Mouse (Mus musculus) cerebellum, postnatal 36 days (tissue): ENCODE results near the gene Drg1.
A peak's percentile ranks its signal among the peaks of the same experiment; 100 is the strongest.
"Not testable (repeated sequence)": the region's sequence is repeated elsewhere in the genome, so short reads cannot be mapped to it uniquely, and the experiment has no call there.

Experiments
- DNase-seq, 2 experiments: peaks; one replicate each; pipeline ENCODE4 v3.0.0; 2021 to 2022; ENCODE audit warnings: mixed read lengths in 2 of 2

Gene Drg1

DNA sequence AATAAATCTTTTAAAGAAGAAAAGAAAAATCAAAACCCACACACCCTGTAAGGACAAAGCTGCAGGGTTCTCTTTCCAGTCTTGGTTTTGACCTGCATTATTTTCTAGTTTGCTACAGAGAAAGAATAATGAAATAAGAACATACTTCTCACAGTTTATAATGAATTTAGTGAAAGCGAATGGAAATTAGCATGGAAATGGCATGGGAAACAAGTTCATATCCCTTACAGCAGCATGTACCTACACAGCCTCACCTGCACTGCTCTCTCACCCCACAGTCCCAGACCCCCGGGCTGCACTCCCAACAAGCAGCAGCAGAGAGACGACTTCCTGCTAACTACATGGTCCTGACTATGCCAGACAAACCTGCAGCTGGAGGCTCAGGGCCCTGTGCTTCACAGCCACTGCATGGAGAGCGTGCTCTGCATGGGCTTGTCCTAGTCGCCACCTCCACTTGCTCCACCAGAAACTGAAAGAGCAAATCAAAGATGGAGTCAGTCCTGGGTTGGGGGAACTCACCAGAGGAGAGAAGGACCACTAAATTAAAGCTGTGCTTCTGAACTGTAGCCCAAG is 100.9 kb downstream of the Drg1 start:
- DNase-seq, result not testable (repeated sequence)

- DNase-seq, result not testable (repeated sequence)
Observed at GRCm38 (mm10) chr11:3163661-3164060, 102.6 kb downstream of the Drg1 start.

DNA sequence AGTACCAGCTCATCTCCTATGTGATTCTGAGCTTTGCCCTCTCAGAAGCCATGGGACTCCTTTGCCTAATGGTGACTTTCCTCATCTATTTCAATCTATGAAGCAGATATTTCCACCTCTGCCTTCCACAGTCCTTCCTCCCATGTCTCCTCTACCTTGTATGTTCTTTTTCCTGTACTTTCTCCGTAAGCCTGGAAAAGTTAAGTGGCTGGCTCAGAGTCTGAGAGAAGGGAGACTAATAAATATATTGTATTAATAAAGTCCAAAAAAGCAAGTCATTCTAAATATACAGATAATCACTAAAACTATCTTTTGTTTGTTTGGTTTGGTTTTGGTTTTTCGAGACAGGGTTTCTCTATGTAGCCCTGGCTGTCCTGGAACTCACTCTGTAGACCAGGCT is 103.1 kb downstream of the Drg1 start:
- DNase-seq, result not testable (repeated sequence)

DNA sequence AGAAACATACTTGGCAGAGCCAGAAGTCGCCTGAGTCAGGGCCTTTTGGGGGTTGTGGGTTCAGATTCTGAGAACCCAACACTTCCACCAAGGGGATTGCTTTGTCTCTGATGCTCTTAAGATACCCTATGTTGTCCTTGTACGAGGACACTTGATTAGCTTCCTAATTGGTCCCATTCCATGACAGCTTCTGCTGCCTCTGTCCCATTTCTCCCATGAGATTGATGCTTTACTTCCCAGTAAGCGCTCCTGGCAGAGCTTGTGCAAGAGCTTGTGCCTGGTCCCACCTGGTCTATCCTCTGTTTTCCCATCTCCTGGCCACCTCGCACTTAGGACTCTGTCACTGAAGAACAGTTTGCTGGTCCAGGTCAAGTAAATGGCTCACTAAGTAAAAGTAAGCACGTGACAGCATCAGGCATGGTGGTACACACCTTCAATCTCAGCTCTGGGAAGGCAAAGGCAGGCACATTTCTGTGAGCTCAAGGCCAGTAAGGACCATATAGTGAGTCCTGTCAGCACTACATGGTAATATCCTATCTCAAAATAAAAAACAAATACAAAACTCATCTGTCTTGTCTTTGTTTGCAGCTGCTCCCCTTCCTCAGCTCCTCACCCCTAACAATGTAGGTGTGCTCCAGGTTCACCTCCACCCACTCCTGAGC is 103.8 kb downstream of the Drg1 start:
- peak; percentile 31 to 53 for DNase-seq

DNA sequence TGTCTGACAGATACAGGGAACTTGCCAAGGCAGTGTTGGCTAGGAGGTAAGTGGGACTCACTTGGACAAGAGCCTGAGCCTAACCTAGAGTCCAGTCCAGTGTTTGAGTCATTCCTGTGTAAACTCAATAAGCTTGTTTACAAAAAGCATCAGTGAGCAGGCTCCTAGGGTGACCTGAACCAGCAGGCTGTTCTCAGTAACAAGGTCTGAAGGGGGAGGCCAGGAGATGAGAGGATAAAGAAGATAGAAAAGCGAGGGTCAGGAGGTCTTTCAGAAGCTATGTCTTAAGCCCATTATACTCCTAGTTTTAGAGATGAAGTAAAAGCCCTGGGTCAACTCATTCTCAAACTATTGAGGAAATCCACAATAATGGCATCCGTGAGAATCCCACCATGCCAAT is 104.8 kb downstream of the Drg1 start:
- peak in 1 of 2 experiments; percentile 40 for DNase-seq

DNA sequence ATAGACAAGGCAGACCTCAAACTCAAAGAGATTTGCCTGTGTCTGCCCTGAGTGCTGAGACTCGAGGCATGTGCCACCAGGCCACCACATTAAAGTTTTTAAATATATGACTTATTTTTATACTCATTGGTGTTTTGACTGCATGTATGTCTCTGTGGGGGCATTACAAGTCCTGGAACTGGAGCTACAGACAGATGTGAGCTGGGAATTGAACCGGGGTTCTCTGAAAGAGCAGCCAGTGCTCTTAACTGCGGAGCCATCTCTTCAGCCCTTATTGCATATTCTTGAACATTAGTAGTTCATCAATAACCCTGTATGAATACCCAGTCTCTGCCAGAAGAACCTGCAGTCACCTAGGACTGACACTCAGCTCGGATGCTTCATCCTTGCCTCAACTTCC is 107.4 kb downstream of the Drg1 start:
- not testable (repeated sequence) for DNase-seq

DNA sequence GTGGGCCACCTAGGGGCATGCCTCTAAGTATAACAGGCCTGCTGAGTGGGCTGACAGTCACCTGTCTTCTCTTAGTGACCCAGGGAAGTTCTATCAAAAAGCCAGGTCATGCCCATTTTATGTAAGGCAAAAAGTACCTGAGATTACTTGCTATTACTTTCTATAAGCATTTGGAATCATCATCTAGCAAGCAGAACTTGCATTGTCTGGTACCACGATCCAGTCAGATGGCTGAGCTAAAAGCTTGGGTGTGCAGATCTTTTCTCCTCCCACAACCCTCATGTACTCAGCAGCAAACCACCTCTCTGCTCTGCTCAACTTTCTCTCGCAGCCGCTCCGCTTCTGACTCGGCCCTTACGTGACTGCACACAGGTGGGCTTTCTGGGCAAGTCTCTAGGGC is 108.2 kb downstream of the Drg1 start:
- not testable (repeated sequence) for DNase-seq

GRCm38 (mm10) chr11:3156991-3157390 is 109.2 kb downstream of the Drg1 start:
- DNase-seq, result not testable (repeated sequence)

GRCm38 (mm10) chr11:3153666-3154397 is 112.4 kb downstream of the Drg1 start:
- DNase-seq, result peak; percentile 32 to 45

GRCm38 (mm10) chr11:3151358-3151757 is 114.9 kb downstream of the Drg1 start:
- not testable (repeated sequence) for DNase-seq

GRCm38 (mm10) chr11:3150677-3151003 is 115.6 kb downstream of the Drg1 start:
- DNase-seq, result not testable (repeated sequence)

DNA sequence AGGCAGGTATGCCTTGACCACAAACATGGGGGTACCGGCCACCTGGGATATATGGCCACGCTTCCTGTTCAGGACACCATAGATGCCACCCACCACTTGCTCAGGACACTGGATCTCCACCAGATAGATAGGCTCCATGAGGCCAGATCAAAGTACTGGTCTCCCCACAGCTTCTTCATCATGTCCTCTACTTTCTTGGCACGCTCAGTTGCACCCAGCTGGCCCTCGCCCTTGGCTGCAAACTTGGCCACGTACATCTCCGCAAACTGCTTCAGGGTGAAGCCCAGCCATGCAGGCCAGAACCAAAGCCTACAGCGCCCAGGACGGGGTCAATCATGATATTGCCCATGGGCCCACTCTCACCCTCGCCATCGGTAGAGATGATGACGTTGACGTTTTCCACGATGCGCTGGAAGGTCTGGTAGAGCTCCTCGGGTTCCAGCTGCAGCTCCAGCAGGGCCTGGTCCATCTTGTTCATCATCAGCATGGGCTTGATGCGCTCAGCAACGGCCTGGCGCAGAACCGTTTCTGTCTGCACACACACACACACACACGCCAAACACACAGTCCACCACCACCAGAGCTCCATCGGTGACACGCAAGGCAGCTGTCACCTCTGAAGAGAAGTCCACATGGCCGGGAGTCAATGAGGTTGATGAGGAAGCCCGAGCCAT is 116.1 kb downstream of the Drg1 start:
- peak in 1 of 2 experiments; percentile 40 for DNase-seq

DNA sequence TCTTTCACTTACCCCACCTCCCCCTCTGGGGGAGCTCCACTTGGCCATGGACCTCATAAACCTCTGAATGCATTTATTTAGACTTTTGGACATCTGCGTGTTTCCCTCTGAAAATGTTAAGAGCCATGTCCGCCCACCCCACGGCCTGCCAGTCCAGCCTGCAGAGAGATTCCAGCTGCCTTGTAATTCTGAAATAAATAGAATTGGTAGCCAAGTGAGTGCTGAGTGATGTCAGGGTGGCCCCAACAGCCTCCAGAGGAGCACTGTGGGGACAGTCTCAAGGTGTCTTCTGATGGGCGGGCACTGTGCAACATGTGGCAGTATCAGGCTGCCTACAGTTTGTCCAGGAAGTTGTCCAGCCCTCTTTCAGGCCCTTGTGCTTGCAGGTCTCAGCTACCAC is 116.7 kb downstream of the Drg1 start:
- not testable (repeated sequence) for DNase-seq

DNA sequence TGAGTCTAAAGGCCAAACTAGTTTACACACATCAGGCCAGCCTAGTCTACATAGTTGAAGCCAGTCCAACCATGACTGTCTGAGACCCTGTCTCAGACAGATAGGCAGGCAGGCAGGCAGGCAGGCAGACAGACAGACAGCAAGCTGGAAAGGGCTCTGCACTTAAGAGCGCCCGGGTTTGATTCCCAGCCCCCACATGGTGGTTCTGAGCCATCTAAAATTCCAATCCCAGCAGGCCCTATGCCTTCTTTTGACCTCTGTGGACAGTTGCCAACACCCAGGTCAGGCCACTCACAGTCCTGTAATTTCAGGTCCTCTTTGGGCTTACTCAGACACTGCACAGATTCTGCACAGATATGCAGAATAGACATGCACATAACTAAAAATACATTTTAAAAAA is 119.4 kb downstream of the Drg1 start:
- not testable (repeated sequence) for DNase-seq

DNA sequence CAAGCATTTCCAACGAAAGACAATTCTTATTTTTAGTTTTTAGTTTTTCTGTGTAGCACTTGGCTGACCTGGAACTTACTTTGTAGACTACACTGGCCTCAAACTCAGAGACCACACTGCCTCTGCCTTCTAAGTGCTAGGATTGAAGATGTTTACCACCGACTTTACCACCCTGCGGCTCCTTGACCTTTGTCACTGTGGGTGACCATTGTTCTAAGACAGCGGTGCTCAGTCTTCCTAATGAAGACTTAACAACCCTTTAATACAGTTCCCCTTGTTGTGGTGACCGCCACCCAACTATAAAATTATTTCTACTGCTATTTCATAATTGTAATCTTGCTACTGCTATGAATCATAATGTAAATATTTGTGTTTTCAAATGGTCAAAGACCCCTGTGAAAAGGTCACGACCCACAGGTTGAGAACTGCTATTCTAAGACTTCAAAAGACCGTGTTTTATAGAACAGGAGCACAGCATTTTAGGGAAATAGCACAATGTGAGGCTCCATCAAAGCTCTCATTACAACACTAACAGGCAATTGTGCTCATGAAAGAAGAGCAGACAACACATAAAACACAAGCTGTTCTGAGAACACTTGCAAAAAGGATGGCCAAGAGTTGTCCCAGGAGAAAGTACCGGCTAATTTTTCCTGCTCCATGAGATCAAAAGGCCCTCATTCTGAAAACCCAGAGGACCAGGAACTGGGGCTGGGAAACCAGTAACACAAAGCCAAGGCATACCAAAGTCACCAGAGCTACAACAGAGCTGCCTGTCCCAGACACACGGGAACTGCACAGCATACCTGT is 120.7 kb downstream of the Drg1 start:
- DNase-seq, result not testable (repeated sequence)

DNA sequence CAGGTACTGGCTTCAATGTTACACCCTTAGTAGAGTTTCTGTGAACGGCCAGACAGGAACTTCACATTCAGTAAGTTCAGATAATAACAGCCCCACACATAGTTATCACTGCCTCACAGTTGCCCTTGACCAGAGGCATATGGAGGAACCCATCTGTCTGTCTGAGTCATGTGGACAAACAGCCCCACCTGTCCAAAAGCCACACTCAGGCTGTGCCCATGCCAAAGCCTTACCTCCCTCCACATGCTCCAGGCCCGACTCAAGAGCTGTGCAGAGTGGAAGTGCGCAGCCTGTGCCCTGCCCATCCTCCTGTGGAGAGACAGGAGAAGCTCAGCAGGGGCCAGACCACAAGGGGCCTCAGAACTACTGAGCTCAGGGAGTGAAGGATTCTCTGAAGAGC is 122.2 kb downstream of the Drg1 start:
- not testable (repeated sequence) for DNase-seq

DNA sequence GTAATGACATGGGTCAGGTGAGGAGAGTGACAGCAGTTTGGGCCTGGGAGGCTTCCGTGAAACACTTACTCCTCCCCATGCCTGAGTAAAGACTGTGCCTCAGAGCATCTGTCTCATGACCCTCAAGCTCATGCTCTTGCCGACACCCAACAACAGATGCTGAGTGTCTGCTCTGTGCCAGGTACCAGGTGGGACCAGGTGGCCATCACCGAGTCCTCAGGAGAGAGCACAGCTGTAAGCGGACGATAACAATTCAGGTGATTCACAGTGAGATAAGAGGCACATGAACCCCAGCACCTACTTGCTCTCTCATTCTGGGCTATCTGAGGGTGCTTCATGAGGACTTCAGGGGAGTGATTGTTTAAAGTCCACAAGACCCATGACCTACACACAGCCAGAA is 123.8 kb downstream of the Drg1 start:
- peak; percentile 57 to 68 for DNase-seq

- not testable (repeated sequence) for DNase-seq
Observed at GRCm38 (mm10) chr11:3140967-3141535, 125.2 kb downstream of the Drg1 start.

DNA sequence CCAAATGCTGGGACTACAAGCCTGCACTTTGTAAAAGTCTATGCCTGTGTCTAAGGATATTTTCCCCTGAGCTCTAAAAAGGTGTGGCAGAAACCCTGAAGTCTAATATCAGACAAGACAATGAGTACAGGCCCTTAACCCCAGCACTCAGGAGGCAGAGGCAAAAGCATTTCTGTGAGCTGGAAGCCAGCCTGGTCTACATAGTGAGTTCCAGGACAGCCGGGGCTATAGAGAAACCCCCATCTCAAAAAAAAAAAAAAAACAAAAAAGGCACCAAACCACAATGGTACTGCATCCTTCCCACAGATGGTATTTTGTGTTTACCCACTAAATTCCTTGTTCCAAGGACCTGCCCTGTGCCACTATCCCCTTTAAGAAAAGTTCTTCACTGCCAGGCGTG is 127.9 kb downstream of the Drg1 start:
- DNase-seq, result not testable (repeated sequence)
